Mouse (Mus musculus) thymus, adult 2 months (tissue): ENCODE results near the gene Copz2. TPM values are rescaled to one million over a fixed set of nuclear protein-coding genes. Genes with fewer than 3 reads are reported as not detected.
"Not testable (repeated sequence)": the region's sequence is repeated elsewhere in the genome, so short reads cannot be mapped to it uniquely, and the experiment has no call there.

Experiments used
- DNase-seq: peaks from one replicate; pipeline ENCODE4 v3.0.0; 2021
- H3K27ac ChIP-seq: fragments of 200-500 bp; 2 replicates; pipeline ENCODE4 v1.5.1; 2012; ENCODE audit warnings: low read length, control low read depth; ENCODE audit not compliant: control insufficient read depth, insufficient read depth
- H3K27me3 ChIP-seq: fragments of 200-500 bp; 2 replicates; pipeline ENCODE4 v1.6.1; 2012; ENCODE audit warnings: mild to moderate bottlenecking, low read length, moderate library complexity, mixed read lengths; ENCODE audit not compliant: control insufficient read depth, insufficient read depth
- H3K36me3 ChIP-seq: fragments of 200-500 bp; 2 replicates; pipeline ENCODE4 v1.6.1; 2012; ENCODE audit warnings: mild to moderate bottlenecking, low read length, moderate library complexity; ENCODE audit not compliant: control insufficient read depth, insufficient read depth
- H3K4me1 ChIP-seq: fragments of 200-500 bp; replicated peaks from 2 replicates; pipeline ENCODE4 v1.6.1; 2012; ENCODE audit warnings: low read length; ENCODE audit not compliant: control insufficient read depth, insufficient read depth
- H3K4me3 ChIP-seq: fragments of 200-500 bp; 2 replicates; pipeline ENCODE4 v1.5.1; 2012; ENCODE audit warnings: mild to moderate bottlenecking, low read length, control low read depth, moderate library complexity; ENCODE audit not compliant: control insufficient read depth, insufficient read depth
- CTCF ChIP-seq: fragments of 200-500 bp; IDR thresholded peaks from 2 replicates; pipeline ENCODE4 v1.5.1; 2012; ENCODE audit warnings: mild to moderate bottlenecking, control low read depth, low read length, moderate library complexity, borderline replicate concordance; ENCODE audit not compliant: control insufficient read depth, poor library complexity, insufficient read depth; ENCODE audit errors: extremely low read depth
- POLR2A ChIP-seq: fragments of 200-500 bp; IDR thresholded peaks from 2 replicates; pipeline ENCODE4 v1.6.1; 2012; ENCODE audit warnings: mild to moderate bottlenecking, low read length, control low read depth, moderate library complexity; ENCODE audit not compliant: control insufficient read depth, poor library complexity, insufficient read depth; ENCODE audit errors: extremely low read depth
- WGBS: fragments of 180-500 bp; shearing (Covaris S2); methylation state at CpG from one replicate; pipeline ENCODE4 v1.1.7; 2018; 5-methylcytosine and 5-hydroxymethylcytosine counted together
- polyA plus RNA-seq: library from polyadenylated mRNA; depleted of rRNA; stranded (reverse); fragments of >200 nt; gene quantifications from 2 replicates; pipeline ENCODE4 v1.2.3, GENCODE M21; 2012; rRNA removed

The Copz2 gene
- polyA plus RNA-seq = 24.5 and 25.3 TPM in 2 replicates

- H3K27me3 ChIP-seq = peaks cover 21% of the 10 kb centered on the region; the same call in 1 of the 2 replicates
Measured at GRCm38 (mm10) chr11:96849681-96850467, at the start of gene Copz2. Gene Copz2 (plus strand): TSS chr11:96849870.

DNA sequence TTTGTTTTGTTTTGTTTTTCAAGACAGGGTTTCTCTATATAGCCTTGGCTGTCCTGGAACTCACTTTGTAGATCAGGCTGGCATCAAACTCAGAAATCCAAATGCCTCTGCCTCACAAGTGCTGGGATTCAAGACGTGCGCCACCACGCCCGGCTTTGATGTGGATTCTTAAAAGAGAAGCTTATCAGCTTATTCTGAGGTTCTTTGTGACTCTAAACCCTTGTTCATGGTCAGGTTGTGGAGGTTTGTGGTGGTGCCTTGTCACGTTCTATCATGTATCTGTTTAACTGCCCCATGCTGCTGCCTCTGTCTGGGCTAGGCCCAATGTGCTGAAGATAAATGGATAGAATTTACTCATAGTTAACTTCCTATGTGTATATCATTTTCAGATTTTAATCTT, 44.1 kb upstream of the Copz2 start:
- Histone ChIP-seq H3K27me3 (no peaks in the 10 kb centered on the region), H3K4me1 (no peaks in the 10 kb centered on the region), H3K27ac (no peak overlapping the region), H3K36me3 (peaks cover 85% of the 10 kb centered on the region), H3K4me3 (no peak overlapping the region)
- 32% methylated on average over 5 of the region's 5 CpGs for WGBS
- DNase-seq = no peak
- no peak for TF ChIP-seq CTCF
- TF ChIP-seq POLR2A = no peak

More at GRCm38 (mm10) chr11:96849681-96850467, at the start of gene Copz2:
- Histone ChIP-seq H3K36me3 (no peaks in the 10 kb centered on the region), H3K4me1 (peaks cover 5% of the 10 kb centered on the region; the same call in 1 of the 2 replicates), H3K27ac (no peak within 1 kb of the TSS), H3K4me3 (peak within 1 kb of the TSS; percentile 28)
- WGBS = 2% methylated on average over 58 of the region's 60 CpGs
- no peak for DNase-seq
- TF ChIP-seq CTCF = no peak
- TF ChIP-seq POLR2A = no peak

DNA sequence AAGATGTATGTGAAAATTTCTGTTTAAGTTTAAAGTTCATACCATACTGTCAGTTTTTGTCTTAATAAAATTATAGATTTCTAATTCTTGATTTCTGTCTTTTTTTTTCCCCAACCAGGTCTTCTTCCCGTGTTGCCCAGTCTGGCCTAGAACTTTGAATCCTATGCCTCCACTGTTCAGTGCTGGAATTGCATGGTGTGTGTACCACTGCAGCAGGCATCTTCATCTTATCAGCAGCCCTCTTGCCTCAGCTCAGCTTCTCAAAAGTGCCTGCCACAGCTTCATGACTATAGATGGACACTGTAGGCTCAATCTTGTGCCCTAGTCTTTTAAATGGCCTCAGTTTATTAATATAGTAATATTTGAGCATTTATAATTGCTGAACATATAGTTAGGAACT, 41.6 kb upstream of the Copz2 start:
- TF ChIP-seq CTCF (no peak), POLR2A (no peak)
- Histone ChIP-seq H3K4me1 (no peaks in the 10 kb centered on the region), H3K27me3 (no peaks in the 10 kb centered on the region), H3K4me3 (no peak overlapping the region), H3K27ac (no peak overlapping the region), H3K36me3 (peaks cover 61% of the 10 kb centered on the region)
- no peak for DNase-seq
- 82% methylated on average over 1 of the region's 1 CpGs for WGBS

DNA sequence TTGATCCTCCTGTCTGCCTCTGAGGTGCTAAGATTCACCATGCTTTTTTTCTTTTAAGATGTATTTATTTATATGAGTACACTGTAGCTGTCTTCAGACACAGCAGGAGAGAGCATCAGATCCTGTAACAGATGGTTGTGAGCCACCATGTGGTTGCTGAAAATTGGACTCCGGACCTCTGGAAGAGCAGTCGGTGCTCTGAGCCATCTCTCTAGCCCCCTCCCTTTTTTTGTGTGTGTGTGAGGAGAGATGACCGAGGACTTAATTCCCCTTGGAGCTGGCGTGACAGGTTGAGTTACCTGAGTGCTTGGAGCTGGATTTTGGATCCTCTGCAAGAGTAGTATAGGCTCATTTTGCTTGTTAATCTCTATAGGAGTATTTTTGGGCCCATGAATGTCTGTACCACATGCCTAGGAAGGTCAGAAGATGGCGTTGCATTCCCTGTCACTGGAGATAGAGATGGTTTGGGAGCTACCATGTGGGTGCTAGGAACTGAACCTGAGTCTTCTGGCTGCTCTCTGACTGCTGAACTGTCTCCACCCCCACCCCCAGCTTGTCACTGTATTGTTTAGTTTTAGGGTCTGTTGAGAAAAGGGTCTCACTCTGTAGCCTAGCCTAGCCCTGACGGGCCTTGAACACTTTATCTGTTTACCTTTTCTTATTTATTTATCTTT, 40.0 kb upstream of the Copz2 start:
- no peak overlapping the region for H3K4me3 ChIP-seq
- WGBS = 97% methylated on average over 6 of the region's 6 CpGs
- H3K4me1 ChIP-seq = no peaks in the 10 kb centered on the region
- no peak overlapping the region for H3K27ac ChIP-seq
- no peak for DNase-seq
- no peaks in the 10 kb centered on the region for H3K27me3 ChIP-seq
- TF ChIP-seq CTCF = no peak
- no peak for TF ChIP-seq POLR2A
- peaks cover 45% of the 10 kb centered on the region for H3K36me3 ChIP-seq

DNA sequence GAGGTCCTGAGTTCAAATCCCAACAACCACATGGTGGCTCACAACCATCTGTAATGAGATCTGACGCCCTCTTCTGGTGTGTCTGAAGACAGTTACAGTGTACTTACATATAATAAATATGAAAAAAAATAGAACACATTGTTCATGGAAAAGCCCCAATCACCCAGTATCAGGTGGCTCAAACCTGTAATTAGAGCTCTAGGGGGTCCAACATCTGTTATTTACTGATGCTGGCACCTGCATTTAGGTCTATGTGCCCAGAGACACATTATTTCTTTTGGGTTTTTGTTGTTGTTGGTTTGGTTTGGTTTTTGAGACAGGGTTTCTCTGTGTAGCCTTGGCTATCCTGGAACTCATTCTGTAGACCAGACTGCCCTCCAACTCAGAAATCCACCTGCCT, 38.5 kb upstream of the Copz2 start:
- not testable (repeated sequence) for H3K27ac ChIP-seq, DNase-seq, H3K4me3 ChIP-seq, H3K4me1 ChIP-seq, H3K27me3 ChIP-seq
- peaks cover 32% of the 10 kb centered on the region for H3K36me3 ChIP-seq
- WGBS = 92% methylated on average over 1 of the region's 1 CpGs

- Histone ChIP-seq H3K36me3 (peaks cover 16% of the 10 kb centered on the region), H3K27me3 (no peaks in the 10 kb centered on the region), H3K27ac (no peak overlapping the region), H3K4me1 (no peaks in the 10 kb centered on the region), H3K4me3 (no peak overlapping the region)
- 96% methylated on average over 4 of the region's 4 CpGs for WGBS
- TF ChIP-seq POLR2A (no peak), CTCF (no peak)
- no peak for DNase-seq
Measured at GRCm38 (mm10) chr11:96813455-96813854, 36.2 kb upstream of the Copz2 start.
